Mouse (Mus musculus): ENCODE measurements around the gene Dbndd2. TPM values are rescaled to one million over a fixed set of nuclear protein-coding genes. Genes with fewer than 3 reads are reported as not detected.

Gene Dbndd2
- total and polyA plus RNA-seq, 3 experiments, result 6.9 to 11.9 TPM; not detected in 1

GRCm38 (mm10) chr2:164505619-164506347 is 19.9 kb downstream of the Dbndd2 start:
- Histone ChIP-seq H3K27me3 (ENCODE audit: control insufficient read depth in 1 of 2, insufficient read depth in 2 of 2, low read length in 2 of 2) (no peaks in the 10 kb centered on the region), H3K4me3 (ENCODE audit: control insufficient read depth in 1 of 2, insufficient read depth in 1 of 2, low read depth in 2 of 2, low read length in 2 of 2) (no peak overlapping the region), H3K4me1 (ENCODE audit: control insufficient read depth in 1 of 2, insufficient read depth in 2 of 2, low read length in 2 of 2) (no peaks in the 10 kb centered on the region), H3K27ac (ENCODE audit: control insufficient read depth, low read depth, low read length) (no peak overlapping the region), H3K79me2 (ENCODE audit: control insufficient read depth, insufficient read depth, low read length, poor library complexity) (no peaks in the 10 kb centered on the region), H3K9me3 (replicated peaks; ENCODE audit: insufficient read depth, low read length) (no peaks in the 10 kb centered on the region), H3K36me3 (ENCODE audit: control insufficient read depth in 1 of 2, insufficient read depth in 2 of 2, low read length in 2 of 2) (peaks cover 0 to 16% of the 10 kb centered on the region in 2 experiments; a peak in 2 of 4 replicates), H3K9ac (ENCODE audit: control insufficient read depth, low read depth, low read length, poor library complexity, severe bottlenecking) (no peak overlapping the region)
- no peak for TF ChIP-seq USF1 (IDR thresholded peaks at IDR 0.05; ENCODE audit: low read depth, low read length)
- no peak for TF ChIP-seq EP300 (IDR thresholded peaks at IDR 0.05; ENCODE audit: low read depth in 1 of 2, low read length in 2 of 2)
- TF ChIP-seq NELFE (IDR thresholded peaks at IDR 0.05; ENCODE audit: low read depth, low read length), result no peak
- no peak for TF ChIP-seq KAT2A (conservative IDR thresholded peaks at IDR 0.05; ENCODE audit: low read depth, low read length)
- TF ChIP-seq MAZ (IDR thresholded peaks at IDR 0.05; ENCODE audit: low read depth, low read length), result no peak
- no peak for TF ChIP-seq ZKSCAN1 (IDR thresholded peaks at IDR 0.05; ENCODE audit: low read depth, low read length)
- DNase-seq (ENCODE audit: low read depth, low spot score), result no peak

- no peaks in the 10 kb centered on the region for H3K9me3 ChIP-seq (replicated peaks; ENCODE audit: insufficient read depth, low read length)
- DNase-seq (ENCODE audit: low read depth, low spot score), result no peak
- no peak overlapping the region for H3K27ac ChIP-seq (ENCODE audit: control insufficient read depth, low read depth, low read length)
- H3K36me3 ChIP-seq (ENCODE audit: control insufficient read depth in 1 of 2, insufficient read depth in 2 of 2, low read length in 2 of 2), result peaks cover 2 to 15% of the 10 kb centered on the region in 2 experiments; a peak in 3 of 4 replicates
- H3K9ac ChIP-seq (ENCODE audit: control insufficient read depth, low read depth, low read length, poor library complexity, severe bottlenecking), result no peak overlapping the region
- H3K27me3 ChIP-seq (ENCODE audit: control insufficient read depth in 1 of 2, insufficient read depth in 2 of 2, low read length in 2 of 2), result no peaks in the 10 kb centered on the region
- no peak overlapping the region for H3K4me3 ChIP-seq (ENCODE audit: control insufficient read depth in 1 of 2, insufficient read depth in 1 of 2, low read depth in 2 of 2, low read length in 2 of 2)
- TF ChIP-seq RCOR1 (IDR thresholded peaks at IDR 0.05; ENCODE audit: low read depth, low read length) (no peak), MAZ (IDR thresholded peaks at IDR 0.05; ENCODE audit: low read depth, low read length) (no peak), UBTF (IDR thresholded peaks at IDR 0.05; ENCODE audit: borderline replicate concordance, insufficient read depth, low read depth, low read length) (no peak), ZNF384 (IDR thresholded peaks at IDR 0.05; ENCODE audit: low read depth, low read length) (no peak), MYC (IDR thresholded peaks at IDR 0.05; ENCODE audit: low read depth, low read length) (no peak), NRF1 (IDR thresholded peaks at IDR 0.05; ENCODE audit: insufficient read depth, low read depth, low read length, poor library complexity, severe bottlenecking) (no peak), SMC3 (IDR thresholded peaks at IDR 0.05; ENCODE audit: low read depth, low read length) (no peak)
- no peaks in the 10 kb centered on the region for H3K4me1 ChIP-seq (ENCODE audit: control insufficient read depth in 1 of 2, insufficient read depth in 2 of 2, low read length in 2 of 2)
- H3K79me2 ChIP-seq (ENCODE audit: control insufficient read depth, insufficient read depth, low read length, poor library complexity), result no peaks in the 10 kb centered on the region
Observed at GRCm38 (mm10) chr2:164507811-164508210, 21.9 kb downstream of the Dbndd2 start.
